Mouse (Mus musculus) ES-E14 (cell line): ENCODE measurements around the gene Pacsin2.

Source experiments
- CHD2 ChIP-seq: IDR thresholded peaks from 2 replicates; pipeline ENCODE4 v1.6.1; 2014; ENCODE audit warnings: mild to moderate bottlenecking, low read depth, low read length, inconsistent platforms
- HCFC1 ChIP-seq: IDR thresholded peaks from 2 replicates; pipeline ENCODE4 v1.6.1; 2012; ENCODE audit warnings: low read length, inconsistent platforms, borderline replicate concordance; ENCODE audit not compliant: insufficient read depth
- MAFK ChIP-seq: IDR thresholded peaks from 2 replicates; pipeline ENCODE4 v1.6.1; 2014; ENCODE audit warnings: mild to moderate bottlenecking, low read depth, low read length, inconsistent platforms; ENCODE audit not compliant: insufficient read depth
- ZC3H11A ChIP-seq: IDR thresholded peaks from 2 replicates; pipeline ENCODE4 v1.6.1; 2012; ENCODE audit warnings: low read depth, mild to moderate bottlenecking, inconsistent platforms, low read length, borderline replicate concordance
- ZNF384 ChIP-seq: IDR thresholded peaks from 2 replicates; pipeline ENCODE4 v1.6.1; 2012; ENCODE audit warnings: low read depth, low read length, inconsistent platforms

GRCm38 (mm10) chr15:83418685-83419084 lies 45.7 kb downstream of the Pacsin2 start:
- no peak for TF ChIP-seq MAFK
- TF ChIP-seq HCFC1, result no peak
- no peak for TF ChIP-seq ZC3H11A
- no peak for TF ChIP-seq CHD2
- no peak for TF ChIP-seq ZNF384
